Mouse (Mus musculus): ENCODE results near the gene Sema4b.

DNA sequence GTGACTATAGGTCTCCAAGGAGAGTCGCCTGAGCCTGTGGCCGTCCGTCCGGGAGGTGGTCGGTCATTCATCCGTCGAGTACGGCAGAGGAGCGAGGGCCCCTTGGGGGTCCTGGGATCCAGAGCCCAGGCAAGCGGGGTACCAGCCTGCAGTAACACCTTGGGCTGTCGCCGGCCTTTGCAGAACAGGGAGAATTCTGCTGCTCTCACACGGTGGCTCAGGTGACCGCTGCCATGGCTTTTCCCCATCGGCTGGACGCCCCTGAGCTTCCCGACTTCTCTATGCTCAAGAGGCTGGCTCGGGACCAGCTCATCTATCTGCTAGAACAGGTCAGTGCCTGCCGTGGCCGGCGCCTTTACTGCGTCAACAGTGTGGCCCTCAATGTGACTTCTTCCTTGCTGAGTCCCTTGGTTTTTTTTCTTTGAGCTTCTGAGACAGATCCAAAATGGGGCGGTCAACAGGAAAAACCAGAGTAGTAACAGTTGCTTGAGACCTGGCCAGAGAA lies 83.2 kb downstream of the Sema4b start:
- no peak for TF ChIP-seq POLR2A (IDR thresholded peaks at IDR 0.05; ENCODE audit: low read depth, low read length)
- no peak for TF ChIP-seq CTCF (conservative IDR thresholded peaks at IDR 0.05 in 1 of 2, IDR thresholded peaks at IDR 0.05 in 1 of 2; ENCODE audit: low read depth in 2 of 2, low read length in 2 of 2)
- no peak for TF ChIP-seq IRF4 (IDR thresholded peaks at IDR 0.05; ENCODE audit: low read depth, low read length)
- no peak for TF ChIP-seq NRF1 (IDR thresholded peaks at IDR 0.05; ENCODE audit: low read depth, low read length)
- no peak for TF ChIP-seq MAX (IDR thresholded peaks at IDR 0.05; ENCODE audit: low read length)
